Mouse (Mus musculus): Measurements from ENCODE around the gene Ube4b. TPM values are rescaled to one million over a fixed set of nuclear protein-coding genes. Genes with fewer than 3 reads are reported as not detected.

The Ube4b gene
- total and polyA plus RNA-seq, 3 experiments = 28.4 to 104 (median 71.0) TPM

- no peak for DNase-seq (ENCODE audit: low read depth, low spot score)
- Histone ChIP-seq H3K9ac (ENCODE audit: control insufficient read depth, low read depth, low read length, poor library complexity, severe bottlenecking) (no peak overlapping the region), H3K27me3 (ENCODE audit: control insufficient read depth in 1 of 2, insufficient read depth in 2 of 2, low read length in 2 of 2) (no peaks in the 10 kb centered on the region), H3K4me3 (ENCODE audit: control insufficient read depth in 1 of 2, insufficient read depth in 1 of 2, low read depth in 2 of 2, low read length in 2 of 2) (no peak overlapping the region), H3K36me3 (ENCODE audit: control insufficient read depth in 1 of 2, insufficient read depth in 2 of 2, low read length in 2 of 2) (peaks cover 0 to 3% of the 10 kb centered on the region in 2 experiments; a peak in 2 of 4 replicates), H3K79me2 (ENCODE audit: control insufficient read depth, insufficient read depth, low read length, poor library complexity) (peaks cover 66% of the 10 kb centered on the region), H3K27ac (ENCODE audit: control insufficient read depth, low read depth, low read length) (no peak overlapping the region), H3K4me1 (ENCODE audit: control insufficient read depth in 1 of 2, insufficient read depth in 2 of 2, low read length in 2 of 2) (no peaks in the 10 kb centered on the region), H3K9me3 (replicated peaks; ENCODE audit: insufficient read depth, low read length) (no peaks in the 10 kb centered on the region)
- no peak for TF ChIP-seq JUND (IDR thresholded peaks at IDR 0.05; ENCODE audit: low read depth, low read length)
- no peak for TF ChIP-seq MAZ (IDR thresholded peaks at IDR 0.05; ENCODE audit: low read depth, low read length)
- TF ChIP-seq HCFC1 (IDR thresholded peaks at IDR 0.05; ENCODE audit: low read depth, low read length) = no peak
- no peak for TF ChIP-seq ZNF384 (IDR thresholded peaks at IDR 0.05; ENCODE audit: low read depth, low read length)
- TF ChIP-seq POLR2AphosphoS2 (IDR thresholded peaks at IDR 0.05; ENCODE audit: low read length) = no peak
- no peak for TF ChIP-seq POLR2A (IDR thresholded peaks at IDR 0.05; ENCODE audit: control insufficient read depth in 1 of 2, insufficient read depth in 1 of 2, low read depth in 1 of 2, low read length in 2 of 2, poor library complexity in 1 of 2)
- TF ChIP-seq MAX (IDR thresholded peaks at IDR 0.05; ENCODE audit: low read length) = no peak
These were observed 9.6 kb downstream of the Ube4b start for GRCm38 (mm10) chr4:149416986-149417385.

- no peak for DNase-seq (ENCODE audit: low read depth, low spot score)
- H3K9ac ChIP-seq (ENCODE audit: control insufficient read depth, low read depth, low read length, poor library complexity, severe bottlenecking) = no peak overlapping the region
- no peak for TF ChIP-seq ZC3H11A (IDR thresholded peaks at IDR 0.05; ENCODE audit: low read depth, low read length)
- TF ChIP-seq TBP (IDR thresholded peaks at IDR 0.05; ENCODE audit: low read depth, low read length) = no peak
- no peak for TF ChIP-seq CHD2 (IDR thresholded peaks at IDR 0.05; ENCODE audit: low read length)
- no peak for TF ChIP-seq HCFC1 (IDR thresholded peaks at IDR 0.05; ENCODE audit: low read depth, low read length)
- no peak for TF ChIP-seq USF2 (IDR thresholded peaks at IDR 0.05; ENCODE audit: borderline replicate concordance in 1 of 2, insufficient read depth in 1 of 2, low read depth in 1 of 2, low read length in 2 of 2)
- no peak for TF ChIP-seq GATA1 (IDR thresholded peaks at IDR 0.05; ENCODE audit: low read depth, low read length)
- no peak for TF ChIP-seq ELF1 (IDR thresholded peaks at IDR 0.05; ENCODE audit: low read depth, low read length)
- no peak for TF ChIP-seq MXI1 (IDR thresholded peaks at IDR 0.05; ENCODE audit: low read depth, low read length)
- TF ChIP-seq NRF1 (IDR thresholded peaks at IDR 0.05; ENCODE audit: insufficient read depth, low read depth, low read length, poor library complexity, severe bottlenecking) = no peak
- TF ChIP-seq UBTF (IDR thresholded peaks at IDR 0.05; ENCODE audit: borderline replicate concordance, insufficient read depth, low read depth, low read length) = no peak
- TF ChIP-seq ZMIZ1 (IDR thresholded peaks at IDR 0.05; ENCODE audit: low read depth, low read length) = no peak
- TF ChIP-seq SMC3 (IDR thresholded peaks at IDR 0.05; ENCODE audit: low read depth, low read length) = no peak
- no peak for TF ChIP-seq CTCF (IDR thresholded peaks at IDR 0.05 in 2 of 3, conservative IDR thresholded peaks at IDR 0.05 in 1 of 3; ENCODE audit: control insufficient read depth in 1 of 3, insufficient read depth in 1 of 3, low read depth in 2 of 3, low read length in 3 of 3, poor library complexity in 1 of 3, severe bottlenecking in 1 of 3)
- no peak for TF ChIP-seq GABPA (IDR thresholded peaks at IDR 0.05; ENCODE audit: low read depth, low read length)
- peaks cover 0 to 3% of the 10 kb centered on the region in 2 experiments; a peak in 2 of 4 replicates for H3K36me3 ChIP-seq (ENCODE audit: control insufficient read depth in 1 of 2, insufficient read depth in 2 of 2, low read length in 2 of 2)
- peaks cover 61% of the 10 kb centered on the region for H3K79me2 ChIP-seq (ENCODE audit: control insufficient read depth, insufficient read depth, low read length, poor library complexity)
- no peak overlapping the region for H3K27ac ChIP-seq (ENCODE audit: control insufficient read depth, low read depth, low read length)
- no peaks in the 10 kb centered on the region for H3K4me1 ChIP-seq (ENCODE audit: control insufficient read depth in 1 of 2, insufficient read depth in 2 of 2, low read length in 2 of 2)
- no peaks in the 10 kb centered on the region for H3K9me3 ChIP-seq (replicated peaks; ENCODE audit: insufficient read depth, low read length)
- H3K27me3 ChIP-seq (ENCODE audit: control insufficient read depth in 1 of 2, insufficient read depth in 2 of 2, low read length in 2 of 2) = no peaks in the 10 kb centered on the region
- no peak overlapping the region for H3K4me3 ChIP-seq (ENCODE audit: control insufficient read depth in 1 of 2, insufficient read depth in 1 of 2, low read depth in 2 of 2, low read length in 2 of 2)
These were observed 10.1 kb downstream of the Ube4b start for GRCm38 (mm10) chr4:149416417-149416816.

Measured in MEL (cell line).